Mouse (Mus musculus) cerebellum, adult 2 months (tissue): ENCODE data around the gene Zbtb37.

Experiments used
- CTCF ChIP-seq: fragments of 200-500 bp; IDR thresholded peaks from 2 replicates; pipeline ENCODE4 v1.5.1; 2011; ENCODE audit warnings: low read depth, mild to moderate bottlenecking, control low read depth, low read length, moderate library complexity, borderline replicate concordance; ENCODE audit not compliant: insufficient read depth
- POLR2A ChIP-seq: fragments of 200-500 bp; IDR thresholded peaks from 2 replicates; pipeline ENCODE4 v1.6.1; 2011; ENCODE audit warnings: low read length, control low read depth, borderline replicate concordance; ENCODE audit not compliant: insufficient read depth

DNA sequence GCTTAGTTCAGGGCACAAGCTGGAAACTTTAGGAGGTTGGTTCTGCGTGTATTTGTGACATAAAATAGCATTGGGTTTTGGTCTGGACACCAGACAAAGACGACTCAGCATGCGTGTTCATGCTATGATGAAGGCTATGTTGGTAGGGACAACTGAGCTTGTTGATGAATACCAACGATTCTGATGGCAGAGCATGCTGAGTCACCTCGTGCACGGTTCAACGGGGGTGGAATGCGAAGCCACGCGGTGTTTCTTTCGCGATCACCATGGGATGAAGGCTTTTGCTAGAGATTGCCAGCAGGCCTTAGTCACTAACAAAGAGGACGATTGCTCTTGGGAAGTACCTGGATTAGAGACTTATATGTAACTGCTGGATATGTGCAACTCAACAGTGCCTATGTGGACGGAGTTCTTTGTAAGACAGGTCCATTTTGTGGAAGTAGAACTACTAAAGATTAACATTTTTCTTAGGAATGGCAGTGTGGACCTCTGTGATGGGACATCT, 684 bp upstream of the Zbtb37 start:
- TF ChIP-seq CTCF (no peak), POLR2A (no peak)
